Mouse (Mus musculus) NIH3T3 (cell line): ENCODE measurements at regions not wholly inside any gene's neighbourhood (a gene's known extent, or its start where the extent isn't known, plus 50 kb on each side); places are given as distances from the start of the nearest gene placed in this dataset.

Experiments
- DNase-seq: peaks from one replicate; pipeline ENCODE4 v3.0.0-alpha.2; 2012; ENCODE audit warnings: low read depth

DNA sequence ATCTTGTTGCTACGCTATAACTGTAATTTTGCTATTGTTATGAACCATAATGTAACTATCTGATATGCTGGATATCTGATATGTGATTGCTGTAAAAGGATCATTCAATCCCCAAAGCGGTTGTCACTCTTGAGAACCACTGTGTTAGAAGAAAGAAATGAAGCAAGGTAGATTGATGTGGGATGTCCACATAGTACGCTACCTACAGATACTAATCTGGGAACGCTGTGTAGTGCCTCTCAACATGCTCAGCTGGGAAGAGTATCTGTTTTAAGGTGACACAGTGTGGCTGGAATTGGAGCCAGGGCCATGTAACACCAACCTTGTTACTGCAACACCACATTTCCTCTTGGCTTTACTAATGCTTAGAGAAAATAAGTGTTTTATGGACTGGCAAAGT is 456.2 kb upstream of the Slc30a5 start:
- no peak for DNase-seq

DNA sequence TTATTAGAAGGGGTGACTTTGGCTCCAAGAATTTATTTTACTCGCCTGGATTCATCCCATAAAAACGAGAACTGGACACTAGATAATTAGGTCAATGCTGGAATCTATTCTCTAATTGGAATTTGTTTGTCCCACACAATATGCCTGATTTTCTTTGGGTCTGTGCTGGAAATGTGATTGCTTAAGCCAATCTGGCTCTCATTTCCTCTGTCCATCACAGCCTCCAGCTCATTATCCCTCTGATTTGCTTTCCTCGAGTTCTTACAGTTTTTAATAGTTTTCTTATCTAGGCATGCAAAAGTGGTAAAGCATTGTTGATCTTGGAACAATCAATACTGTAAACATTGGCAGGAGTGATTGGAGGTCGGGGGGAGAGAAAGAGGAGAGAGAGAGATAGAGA is 453.9 kb upstream of the Slc30a5 start:
- DNase-seq, result no peak

DNA sequence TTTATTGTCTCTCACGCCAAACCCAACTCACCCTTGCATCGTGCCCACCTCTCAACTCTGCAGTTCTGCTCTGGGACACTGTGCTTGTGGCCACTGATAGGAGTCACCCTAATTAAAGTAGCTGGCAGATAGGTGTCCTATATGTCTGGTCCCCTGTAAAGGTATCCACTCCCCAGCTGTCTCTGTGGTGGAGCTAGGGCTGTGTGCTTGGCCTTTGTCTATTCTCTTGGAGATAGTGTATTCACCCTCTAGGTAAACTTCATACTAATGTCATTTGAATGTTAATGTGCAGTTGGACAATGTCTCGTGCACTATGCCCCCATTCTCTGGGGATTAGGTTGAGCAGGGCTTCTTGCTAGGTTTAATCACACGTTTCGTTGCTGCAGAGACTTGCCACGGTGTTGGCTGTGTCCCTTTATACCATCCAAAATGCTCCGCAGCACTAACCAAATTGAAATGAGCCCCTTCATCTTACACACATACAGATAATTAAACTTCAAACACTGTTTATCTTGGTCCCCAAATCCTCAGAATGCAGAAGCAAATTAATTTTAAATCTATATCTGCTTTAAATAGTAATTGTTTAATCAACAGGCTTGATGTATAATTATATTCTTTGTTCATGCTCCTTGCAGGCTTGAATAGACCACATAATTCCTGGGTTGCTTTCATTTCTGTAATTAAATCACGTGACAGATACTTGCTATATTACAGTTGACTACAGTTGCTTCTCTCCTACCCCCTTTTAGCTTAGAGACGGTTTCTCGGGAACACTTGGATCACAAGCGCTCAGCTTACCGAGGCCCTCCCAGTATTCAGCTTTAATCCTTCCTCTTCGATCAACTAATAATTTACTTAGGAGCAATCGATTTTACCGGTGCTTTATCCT is 453.0 kb upstream of the Slc30a5 start:
- no peak for DNase-seq

DNA sequence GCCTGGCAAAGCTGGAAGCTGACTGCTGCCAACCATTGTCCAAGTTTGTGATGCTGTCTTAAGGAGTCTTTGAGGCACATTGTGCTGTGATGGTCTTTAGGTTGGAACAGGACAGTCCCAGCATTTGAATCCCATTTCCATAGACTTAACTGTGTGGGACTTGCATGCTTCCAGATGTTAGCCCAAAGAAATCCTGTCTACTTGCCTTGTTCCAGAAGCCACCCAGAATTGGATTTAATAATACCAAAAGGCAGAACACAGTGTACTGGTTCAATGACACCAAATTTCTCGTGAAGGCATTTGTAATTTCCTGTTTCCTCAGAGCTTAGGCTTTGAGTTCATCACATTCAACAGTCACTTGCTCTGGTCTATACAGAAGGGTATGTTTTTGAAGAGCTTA is 444.9 kb upstream of the Slc30a5 start:
- no peak for DNase-seq

DNA sequence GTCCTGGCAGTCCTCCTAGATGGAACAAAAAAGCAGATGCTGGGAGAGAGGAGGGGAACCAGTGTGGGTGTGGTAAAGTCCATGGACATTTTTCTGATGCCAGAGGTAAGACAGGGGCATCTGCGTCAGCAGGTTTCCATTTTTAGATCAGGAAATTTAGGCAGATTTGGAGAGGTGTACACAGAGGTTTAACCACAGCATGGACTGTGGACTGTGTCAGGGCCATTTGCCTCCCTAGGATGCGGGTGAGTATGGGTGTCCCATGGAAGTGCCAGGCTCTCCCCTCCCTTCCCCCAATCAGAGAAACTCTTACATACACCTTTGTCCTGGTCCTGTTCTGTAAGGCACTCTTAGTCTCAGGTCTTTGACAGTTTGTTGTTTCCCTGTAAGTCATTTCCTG is 443.5 kb upstream of the Slc30a5 start:
- no peak for DNase-seq

DNA sequence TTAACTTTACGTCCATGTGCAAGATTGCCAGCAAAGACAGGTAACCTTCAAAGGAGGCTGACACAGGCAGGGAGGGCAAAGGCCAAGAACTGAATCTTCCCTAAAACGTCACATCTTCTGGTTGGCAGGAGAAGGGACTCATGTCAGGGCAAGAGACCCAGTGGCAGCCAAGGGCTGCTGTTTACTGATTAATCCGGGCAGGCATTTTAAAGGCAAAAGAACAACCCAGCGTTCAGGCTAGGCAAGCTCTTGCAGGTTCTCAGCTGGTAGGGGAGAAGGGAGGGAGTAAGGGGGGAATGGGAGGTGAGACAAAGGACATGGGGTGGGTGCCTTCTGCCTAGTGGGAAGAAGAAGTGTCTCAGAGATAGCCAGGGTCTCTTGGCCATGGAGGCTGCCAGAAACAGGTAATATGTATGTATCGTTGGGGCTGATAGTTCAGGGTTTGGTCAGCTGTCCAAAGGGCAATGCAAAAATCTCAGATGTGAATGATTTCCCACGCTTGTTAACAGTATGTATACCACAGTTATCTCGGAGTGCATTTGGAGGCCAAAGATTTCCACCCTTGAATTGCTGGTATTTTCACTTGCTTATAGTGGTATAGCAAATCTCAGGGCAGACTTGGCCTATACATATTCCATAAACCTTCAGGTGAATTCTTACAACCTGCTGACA is 441.4 kb upstream of the Slc30a5 start:
- no peak for DNase-seq

DNA sequence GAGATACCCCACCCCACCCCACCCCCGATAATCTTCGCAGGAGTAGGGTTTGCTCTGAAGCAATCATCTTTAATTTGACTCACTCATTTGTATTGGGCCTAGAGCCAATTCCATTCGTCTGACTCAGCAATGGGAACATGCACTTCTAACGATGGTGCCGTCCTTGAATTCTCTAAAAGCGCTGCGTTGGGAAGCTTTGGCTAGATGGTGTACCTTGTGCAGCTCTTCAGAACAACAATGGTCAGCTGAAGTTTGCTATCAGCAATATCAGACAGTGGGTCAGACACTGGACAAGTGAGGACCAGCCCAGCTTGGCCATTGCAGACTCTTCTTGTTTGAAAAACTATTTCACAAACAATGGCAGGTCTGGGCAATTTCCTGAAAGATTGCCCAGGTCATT is 440.1 kb upstream of the Slc30a5 start:
- no peak for DNase-seq

DNA sequence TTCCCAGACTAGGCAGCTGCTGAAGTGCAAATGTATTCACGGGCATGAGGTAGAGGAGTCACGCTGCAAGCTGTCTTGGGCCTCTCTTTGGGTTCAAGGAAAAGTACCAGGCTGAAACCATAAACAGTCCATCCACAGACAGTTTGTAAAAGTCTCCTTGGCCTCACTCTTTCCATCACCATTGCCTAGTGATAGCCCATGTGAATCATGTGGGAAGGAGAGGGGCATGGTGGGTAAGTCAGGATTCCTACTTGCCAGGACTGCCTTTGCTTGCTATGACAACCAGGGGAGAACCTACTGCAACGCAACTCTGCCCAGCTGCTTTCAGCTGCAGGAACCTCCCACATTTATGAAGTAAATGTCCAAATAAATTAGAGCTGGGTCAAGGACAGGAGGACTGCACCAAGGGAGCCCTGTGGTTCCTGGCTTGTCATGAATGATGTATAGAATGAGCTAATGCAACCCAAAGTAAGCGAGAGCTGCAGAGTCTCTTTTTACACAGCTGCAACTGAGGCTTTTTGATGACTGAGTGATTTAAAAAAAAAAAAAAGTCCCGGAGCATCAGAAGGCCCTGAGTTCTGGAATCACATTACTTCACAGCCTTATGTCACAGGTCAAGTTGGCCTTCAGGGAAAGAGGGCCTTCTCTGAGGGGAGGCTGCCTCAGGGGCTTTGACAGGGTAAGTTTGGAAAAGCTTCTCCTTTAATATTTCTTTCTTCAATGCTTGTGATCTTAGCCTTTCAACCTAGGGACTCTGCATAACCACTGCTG is 420.7 kb upstream of the Slc30a5 start:
- no peak for DNase-seq

DNA sequence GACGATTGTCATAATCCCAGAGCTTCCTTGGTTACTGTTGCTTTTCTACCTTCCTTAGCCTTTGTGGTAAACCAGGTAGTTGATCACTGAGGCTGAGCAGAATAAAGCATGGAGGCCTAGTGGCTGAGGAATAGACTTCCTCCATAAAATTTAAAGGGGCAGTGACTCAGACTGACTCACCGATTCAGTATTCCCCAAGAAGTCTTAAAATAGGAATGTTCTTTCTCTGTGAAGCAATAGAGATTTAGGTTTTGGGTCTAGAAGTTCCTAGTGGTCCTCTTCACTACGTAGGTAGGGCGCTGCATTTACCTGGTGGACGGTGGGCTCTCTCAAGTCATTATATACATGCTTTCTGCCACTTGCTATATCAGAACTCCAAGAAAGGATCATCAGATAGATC is 416.1 kb upstream of the Slc30a5 start:
- peak; percentile 16 for DNase-seq

DNA sequence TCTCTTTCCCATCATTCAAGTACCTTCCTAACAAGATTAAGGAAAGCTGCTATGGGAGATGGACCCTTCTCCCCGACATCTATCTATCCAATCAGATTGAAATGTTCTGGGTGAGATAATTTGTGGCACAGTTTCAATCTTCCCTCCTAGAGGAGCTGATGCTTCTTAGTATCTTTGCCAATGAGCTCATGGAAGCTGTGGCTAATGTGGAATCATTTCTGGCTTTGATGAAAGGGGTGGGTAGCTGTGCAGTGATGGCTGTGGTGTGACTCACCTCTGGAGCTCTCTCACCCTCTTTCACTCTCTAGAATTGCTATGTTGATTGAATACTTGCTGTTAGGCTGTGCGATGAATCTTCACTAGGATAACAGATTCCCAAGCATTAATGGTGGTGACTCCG is 411.1 kb upstream of the Slc30a5 start:
- peak; percentile 1 for DNase-seq

DNA sequence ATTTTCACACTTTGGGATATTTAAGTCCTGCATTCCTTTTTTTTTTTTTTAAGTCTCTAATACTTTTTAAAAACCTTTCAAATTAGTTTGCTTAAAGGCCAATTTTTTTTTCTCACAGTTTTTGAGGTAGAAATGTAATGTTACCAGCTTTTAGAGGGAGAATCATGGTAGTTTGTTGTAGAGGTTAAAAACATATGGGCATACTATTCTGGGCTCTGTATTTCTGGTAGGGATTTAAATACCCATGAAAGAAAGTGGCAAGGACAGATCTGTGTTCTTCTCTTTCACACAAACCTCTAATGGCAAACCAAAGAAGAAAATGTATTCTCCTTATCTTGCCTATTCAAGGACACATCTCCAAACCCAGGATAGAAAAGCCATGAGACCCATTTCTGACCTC is 405.6 kb upstream of the Slc30a5 start:
- no peak for DNase-seq

DNA sequence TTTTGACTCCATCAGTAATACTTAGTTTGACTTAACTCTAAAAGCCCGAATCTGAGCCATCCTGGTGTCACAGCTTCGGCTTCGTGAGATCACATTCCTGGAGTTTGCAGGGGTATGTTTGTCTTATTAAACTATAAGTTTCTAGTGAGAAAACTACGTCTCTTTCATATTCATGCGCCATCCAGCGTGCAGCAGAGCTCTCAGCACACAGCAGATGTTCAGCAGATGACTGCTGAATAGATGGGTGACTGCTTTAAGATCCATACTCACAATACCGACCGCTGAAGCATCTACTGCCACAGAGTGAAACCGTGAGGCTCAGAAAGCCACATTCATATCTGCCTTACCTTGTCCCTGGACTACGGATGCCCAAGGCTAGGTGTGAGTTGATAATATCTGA is 403.8 kb upstream of the Slc30a5 start:
- DNase-seq, result no peak

DNA sequence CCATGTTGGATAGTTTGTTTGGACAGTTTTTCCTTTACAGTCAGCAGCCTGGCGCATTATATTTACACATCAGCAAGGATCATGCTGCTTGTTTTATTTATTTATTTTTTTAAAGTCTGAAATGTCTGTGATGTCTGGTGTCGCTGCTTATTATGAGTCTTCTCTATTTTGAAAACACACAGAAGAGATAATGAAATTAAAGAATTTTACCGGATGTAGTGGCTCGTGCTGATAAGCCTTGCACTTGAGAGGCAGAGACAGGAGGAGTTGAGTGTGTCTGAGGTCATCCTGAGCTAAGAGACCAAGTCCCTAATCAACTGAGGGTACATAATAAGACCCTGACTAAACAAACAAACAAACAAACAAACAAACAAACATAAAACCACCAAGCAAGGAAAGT is 402.6 kb upstream of the Slc30a5 start:
- no peak for DNase-seq

DNA sequence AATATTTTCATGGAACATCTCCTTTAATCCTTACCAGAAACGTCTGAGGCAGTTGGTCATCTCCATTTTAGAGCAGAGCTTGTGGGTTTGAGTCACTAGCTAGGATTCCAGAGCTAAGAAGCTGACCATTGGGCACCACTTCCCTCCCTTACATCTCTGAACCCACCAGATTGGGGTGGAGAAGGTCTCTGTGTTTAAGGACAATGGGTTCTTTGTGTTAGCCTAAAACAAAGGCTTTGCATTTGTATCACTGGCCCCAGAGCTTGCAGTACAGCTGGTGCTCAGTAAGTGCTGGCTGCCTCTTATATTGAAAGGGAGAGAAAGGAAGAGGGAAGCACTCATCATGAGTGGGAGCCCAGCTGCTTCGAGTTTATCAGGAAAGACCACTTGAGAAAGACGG is 401.9 kb upstream of the Slc30a5 start:
- DNase-seq, result no peak

DNA sequence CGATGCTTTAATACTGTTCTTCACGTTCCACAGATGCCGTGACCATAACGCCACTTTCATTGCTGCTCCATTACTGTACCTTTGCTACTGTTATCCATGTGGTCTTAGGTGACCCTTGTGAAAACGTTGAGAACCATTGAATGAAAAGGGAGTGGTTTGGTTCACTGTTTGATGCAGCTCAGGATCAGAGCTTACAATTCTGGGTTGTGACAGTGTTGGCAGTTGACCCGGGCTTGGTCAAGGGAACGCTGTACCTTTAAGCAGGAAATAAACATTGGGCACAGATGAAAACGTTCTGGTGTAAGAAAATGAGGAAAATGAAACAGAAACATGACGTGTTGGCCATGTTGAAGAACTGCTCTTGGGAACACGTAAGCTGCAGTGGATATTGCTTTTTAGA is 401.3 kb upstream of the Slc30a5 start:
- DNase-seq, result no peak

DNA sequence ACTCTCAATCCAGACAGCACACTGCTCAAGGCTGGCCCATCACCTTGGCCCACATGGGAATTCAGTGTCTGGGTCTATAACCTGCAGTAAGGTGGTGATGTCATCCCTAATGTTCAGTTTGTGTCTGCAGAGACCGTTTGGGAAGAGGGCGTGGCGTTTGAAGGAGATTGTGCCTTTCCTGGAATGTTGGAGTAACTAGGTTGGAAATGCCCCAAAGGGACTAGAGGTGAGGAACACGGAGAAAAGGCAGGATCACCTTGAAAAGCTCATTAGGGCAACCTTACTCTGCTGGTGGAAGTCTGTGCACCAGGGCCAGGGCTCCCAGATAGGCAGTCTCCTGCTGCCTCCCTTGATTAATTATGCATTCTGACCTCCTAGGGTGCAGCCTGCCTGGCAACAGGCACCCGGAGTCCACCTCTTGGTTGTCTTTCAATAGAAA is 400.6 kb upstream of the Slc30a5 start:
- no peak for DNase-seq

DNA sequence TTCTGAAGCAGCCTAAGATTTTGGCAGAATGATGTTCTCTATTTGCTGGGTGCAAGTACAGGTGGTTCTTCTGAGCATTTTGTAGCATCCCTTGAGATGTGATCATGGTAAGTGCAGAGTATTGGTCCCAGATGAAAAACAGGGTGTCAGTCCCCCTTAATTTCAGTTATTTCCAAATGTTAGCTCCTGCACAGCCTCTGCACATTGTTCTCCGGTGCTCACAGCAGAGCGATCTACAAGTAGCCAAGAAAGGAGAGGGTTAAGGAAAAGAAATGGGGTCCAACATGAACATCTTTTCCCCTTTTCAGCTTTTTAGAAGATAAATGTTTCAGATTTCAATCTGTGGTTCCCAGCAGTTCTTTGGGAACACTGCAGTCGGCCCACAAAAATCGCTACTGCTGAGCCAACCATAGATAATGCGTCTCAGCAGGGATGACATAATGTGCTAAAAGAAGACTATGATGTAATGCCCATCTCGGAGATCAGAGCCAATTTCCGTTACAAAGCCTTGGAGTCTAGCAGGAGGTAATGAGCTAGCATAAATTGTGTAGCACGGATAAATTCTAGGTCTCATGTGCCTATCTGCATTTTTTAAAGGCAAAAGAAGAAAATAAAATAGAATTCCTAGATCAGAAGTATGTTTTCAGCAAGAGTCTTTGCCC is 400.1 kb upstream of the Slc30a5 start:
- peak; percentile 14 for DNase-seq

DNA sequence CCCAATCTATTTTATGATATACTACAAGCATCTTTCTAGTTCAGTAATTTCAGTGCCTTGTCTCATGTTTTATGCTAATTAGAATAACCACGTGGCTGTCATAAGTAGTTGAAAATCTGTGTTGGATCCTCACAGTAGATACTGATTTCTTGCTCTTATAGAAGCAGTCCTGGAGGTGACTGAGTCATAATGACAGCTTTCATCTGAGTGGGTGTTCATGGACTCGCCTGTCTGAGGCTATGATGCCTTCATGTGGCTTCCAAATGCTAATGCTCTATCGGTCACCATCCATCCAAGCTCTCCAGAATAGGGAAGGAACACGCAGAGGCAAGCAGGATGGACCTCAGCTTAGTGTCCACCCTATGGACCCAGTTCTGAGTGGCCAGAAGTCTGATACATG is 396.6 kb upstream of the Slc30a5 start:
- DNase-seq, result no peak

DNA sequence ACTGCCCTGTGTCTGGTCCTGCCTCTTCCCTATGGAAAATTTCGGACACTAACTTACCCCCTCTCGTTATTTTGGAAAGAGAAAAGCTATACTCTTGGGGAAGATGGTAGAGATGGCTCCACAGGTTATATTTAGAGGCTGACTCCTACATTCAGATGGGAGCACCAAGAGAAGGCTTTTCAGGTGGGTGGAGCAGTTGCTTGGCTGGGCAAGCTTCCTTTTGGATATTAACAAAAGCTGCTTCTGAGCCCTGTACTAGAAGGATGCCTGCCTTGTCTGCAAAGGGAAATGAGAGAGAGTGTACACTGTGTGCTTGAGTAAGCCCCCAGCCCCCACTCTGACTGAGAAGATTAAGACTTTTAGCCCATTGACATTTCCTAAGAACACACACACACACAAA is 392.1 kb upstream of the Slc30a5 start:
- DNase-seq, result no peak

DNA sequence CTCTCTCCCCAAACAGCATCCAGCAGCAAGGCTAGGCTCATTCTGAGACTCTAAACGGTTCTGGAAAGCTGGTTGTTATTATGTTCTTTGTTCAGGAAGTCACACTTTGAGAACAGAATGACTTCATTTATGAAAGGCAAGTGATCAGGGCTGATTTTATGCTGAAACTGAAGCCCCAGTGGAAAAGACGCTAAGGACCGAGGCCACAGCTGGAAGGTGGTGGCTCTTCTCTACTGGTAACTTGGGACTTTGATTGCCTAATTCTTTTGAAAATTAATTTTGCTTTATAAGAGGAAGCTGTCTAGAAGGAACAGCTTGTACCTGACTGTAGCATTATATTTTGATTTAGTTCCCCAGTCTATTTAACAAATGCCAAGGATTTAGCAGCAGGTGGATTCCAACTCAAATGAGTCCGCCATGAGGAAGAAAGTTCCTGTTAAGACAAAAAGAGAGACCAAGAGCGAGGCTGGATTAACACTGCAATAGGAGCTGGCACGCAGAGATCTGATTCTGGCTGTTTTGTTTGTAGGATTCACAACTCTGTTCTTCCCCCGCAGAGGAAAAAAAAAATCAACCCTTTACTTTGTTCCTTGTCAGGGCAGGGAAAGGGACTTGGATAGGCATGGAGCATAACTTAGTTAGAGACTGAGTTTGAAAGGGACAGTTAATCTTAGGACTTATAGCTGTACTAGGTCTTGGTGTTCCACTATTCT is 388.3 kb upstream of the Slc30a5 start:
- no peak for DNase-seq

DNA sequence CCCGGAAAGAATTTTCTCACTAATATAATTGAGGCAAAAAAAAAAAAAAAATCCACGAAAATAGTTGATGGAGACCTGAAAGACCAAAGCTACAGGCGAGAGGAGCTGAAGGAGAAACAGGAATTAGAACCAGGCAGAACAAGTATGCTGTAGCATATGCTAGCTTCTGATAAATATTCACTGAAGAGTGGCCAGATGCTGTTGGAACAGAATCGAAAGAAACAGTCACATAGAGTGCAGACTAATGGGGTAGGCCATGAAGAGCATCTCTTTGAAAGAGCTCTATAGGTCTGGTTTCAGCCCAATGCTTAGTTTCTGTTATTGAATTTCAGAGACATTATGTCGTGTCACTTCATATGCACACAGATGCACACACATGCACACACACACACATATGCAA is 386.3 kb upstream of the Slc30a5 start:
- DNase-seq, result no peak
